20 mouse cellular contexts compared by ENCODE assay signal in genomic region chr7:43408131-43408553, GRCm38 (mm10). TPM values are rescaled to one million over a fixed set of nuclear protein-coding genes. Genes with fewer than 3 reads are reported as not detected.
DNase-seq lines count a peak whose midpoint lies in the region; ATAC-seq and TF ChIP-seq lines count a peak whose summit lies in the region.
"Had no signal": no experiment of that assay in that cellular context is flagged by ENCODE, and none has a peak within 500 bp of the region (broad histone marks: within the 10 kb centered on the region; RNA-seq: fewer than 3 reads in every experiment).

Siglecg (plus strand) TSS chr7:43408204.

- peak; percentile 73 for DNase-seq in kidney, postnatal 0 days (ENCODE audit: low spot score)
- no peak for DNase-seq in kidney, postnatal 36 days
- DNase-seq in spleen, postnatal 14 days (ENCODE audit: low spot score in 2 of 2) = peak; percentile 11 to 34
- no peak for DNase-seq in cerebellum, postnatal 25 days
- DNase-seq in right cerebral cortex, adult 2 months (ENCODE audit: low spot score in 2 of 2) = no peak
- DNase-seq: cerebellum, postnatal 10 days; heart, adult 18-20 months; kidney, postnatal 4 days; lung, adult 18-20 months; lung, postnatal 4 days; midbrain, embryonic 14.5 days had no signal

- no peaks in the 10 kb centered on the region for H3K9me3 ChIP-seq in kidney, postnatal 0 days (replicated peaks; ENCODE audit: low read length)
- no peaks in the 10 kb centered on the region for H3K9me3 ChIP-seq in heart, embryonic 11.5 days (replicated peaks; ENCODE audit: control insufficient read depth, low read length)
- H3K9me3 ChIP-seq: heart, embryonic 15.5 days; limb, embryonic 15.5 days; stomach, embryonic 15.5 days had no signal

- H3K4me1 ChIP-seq in kidney, postnatal 0 days (replicated peaks; ENCODE audit: insufficient read depth, low read length) = no peaks in the 10 kb centered on the region
- peaks cover 5% of the 10 kb centered on the region; the same call in 1 of the 2 replicates for H3K4me1 ChIP-seq in bone marrow, adult 2 months (ENCODE audit: control insufficient read depth, insufficient read depth, low read length)
- H3K4me1 ChIP-seq in heart, embryonic 11.5 days (ENCODE audit: control insufficient read depth, insufficient read depth, low read length) = no peaks in the 10 kb centered on the region
- H3K4me1 ChIP-seq: heart, embryonic 15.5 days; limb, embryonic 15.5 days; stomach, embryonic 15.5 days had no signal

- no peaks in the 10 kb centered on the region for H3K36me3 ChIP-seq in kidney, postnatal 0 days (ENCODE audit: insufficient read depth, low read length)
- no peaks in the 10 kb centered on the region for H3K36me3 ChIP-seq in heart, embryonic 11.5 days (ENCODE audit: control insufficient read depth, insufficient read depth, low read length)
- H3K36me3 ChIP-seq: heart, embryonic 15.5 days; limb, embryonic 15.5 days; stomach, embryonic 15.5 days had no signal

- H3K4me2 ChIP-seq in kidney, postnatal 0 days (ENCODE audit: low read length) = no peak within 1 kb of the TSS
- no peak within 1 kb of the TSS for H3K4me2 ChIP-seq in heart, embryonic 11.5 days
- H3K4me2 ChIP-seq: heart, embryonic 15.5 days; limb, embryonic 15.5 days; stomach, embryonic 15.5 days had no signal

- no peak within 1 kb of the TSS for H3K4me3 ChIP-seq in kidney, postnatal 0 days (replicated peaks; ENCODE audit: low read depth, low read length)
- H3K4me3 ChIP-seq in bone marrow, adult 2 months (replicated peaks; ENCODE audit: control insufficient read depth, low read depth, low read length) = peak within 1 kb of the TSS; percentile 90
- no peak within 1 kb of the TSS for H3K4me3 ChIP-seq in heart, embryonic 11.5 days (ENCODE audit: low read depth, low read length)
- H3K4me3 ChIP-seq: heart, embryonic 15.5 days; limb, embryonic 15.5 days; stomach, embryonic 15.5 days had no signal

- H3K27me3 ChIP-seq in kidney, postnatal 0 days (ENCODE audit: insufficient read depth, low read length) = no peaks in the 10 kb centered on the region
- no peaks in the 10 kb centered on the region for H3K27me3 ChIP-seq in heart, embryonic 11.5 days (ENCODE audit: control insufficient read depth, insufficient read depth, low read length)
- H3K27me3 ChIP-seq: heart, embryonic 15.5 days; limb, embryonic 15.5 days; stomach, embryonic 15.5 days had no signal

- H3K9ac ChIP-seq in kidney, postnatal 0 days (ENCODE audit: low read depth, low read length) = no peak within 1 kb of the TSS
- no peak within 1 kb of the TSS for H3K9ac ChIP-seq in heart, embryonic 11.5 days (ENCODE audit: low read depth, low read length)
- H3K9ac ChIP-seq: heart, embryonic 15.5 days; limb, embryonic 15.5 days; stomach, embryonic 15.5 days had no signal

- TF ChIP-seq POLR2A in bone marrow, adult 2 months (IDR thresholded peaks at IDR 0.05; ENCODE audit: borderline replicate concordance, control insufficient read depth, low read depth, low read length) = no peak

- no peak within 1 kb of the TSS for H3K27ac ChIP-seq in kidney, postnatal 0 days
- peak within 1 kb of the TSS; percentile 90 for H3K27ac ChIP-seq in bone marrow, adult 2 months (ENCODE audit: control insufficient read depth, insufficient read depth, low read depth, low read length, poor library complexity)
- H3K27ac ChIP-seq in heart, embryonic 11.5 days (ENCODE audit: low read depth, low read length) = no peak within 1 kb of the TSS
- H3K27ac ChIP-seq: heart, embryonic 15.5 days; limb, embryonic 15.5 days; stomach, embryonic 15.5 days had no signal

- peak; percentile 61; the same call in 1 of the 2 replicates for ATAC-seq in kidney, postnatal 0 days (replicated peaks; ENCODE audit: low FRiP score, low read depth)
- peak; percentile 90 for ATAC-seq in megakaryocyte, adult 5-6 weeks (ENCODE audit: poor library complexity, severe bottlenecking)
- ATAC-seq in heart, embryonic 11.5 days (replicated peaks; ENCODE audit: insufficient number of reproducible peaks, low FRiP score, low TSS enrichment) = no peak
- ATAC-seq: forebrain, embryonic 16.5 days; inflammation-experienced regulatory T-cells, adult 6 months had no signal

- no peak for TF ChIP-seq CTCF in kidney, postnatal 0 days (IDR thresholded peaks at IDR 0.05; ENCODE audit: low read depth)
- TF ChIP-seq CTCF in bone marrow, adult 2 months (IDR thresholded peaks at IDR 0.05; ENCODE audit: control insufficient read depth, insufficient read depth, low read length) = no peak

- 30% methylated on average over 4 of the region's 4 CpGs for WGBS in kidney, postnatal 0 days
- 9% methylated on average over 4 of the region's 4 CpGs for WGBS in bone marrow, adult 2 months
- 66% methylated on average over 4 of the region's 4 CpGs for WGBS in heart, embryonic 11.5 days (ENCODE audit: insufficient replicate concordance)

RNA-seq across cellular contexts. Expression of gene Siglecg, which starts in this region (rescaled TPM):
- polyA plus RNA-seq in kidney, postnatal 0 days (2015; fragmentation: Nextera tagmentation; extraction: Ambion mirVana) = 2.1 and 2.3 TPM in 2 replicates
- polyA plus RNA-seq in bone marrow, adult 2 months (2011; ENCODE audit: insufficient read depth, insufficient read length, low replicate concordance, missing spikeins) = 33.1 and 73.3 TPM in 2 replicates
- total RNA-seq in megakaryocyte, adult 5-6 weeks (2015) = 13.9 and 14.7 TPM in 2 replicates
- 11.1 and 12.3 TPM in 2 replicates for total RNA-seq in megakaryocyte, adult 5-6 weeks (2017)
- polyA plus RNA-seq in heart, embryonic 11.5 days (2014; fragmentation: Nextera tagmentation; extraction: Ambion mirVana) = 0.24 TPM in 1 of 2 replicates, not detected in the other
- polyA plus RNA-seq: forebrain, embryonic 16.5 days; hindbrain, embryonic 11.5 days; midbrain, embryonic 14.5 days had no signal

Comparison
In these comparisons a context has a peak if more than half of its experiments do, and no peak if none do; other contexts are left out.
1. RNA of gene Siglecg (polyA plus RNA-seq): 33.1 to 73.3 TPM in bone marrow, adult 2 months; 2.1 to 2.3 TPM in kidney, postnatal 0 days and 0.24 TPM in heart, embryonic 11.5 days; every median in the first group is over 10 times any median in the second.
2. DNase-seq: peak in kidney, postnatal 0 days (single experiment) and spleen, postnatal 14 days (2 of 2); none in kidney, postnatal 36 days (0 of 2), cerebellum, postnatal 25 days (0 of 2) and right cerebral cortex, adult 2 months (0 of 2).